Mouse (Mus musculus) adrenal gland, postnatal 25 days (tissue): ENCODE results near the gene Kdm4d. TPM values are rescaled to one million over a fixed set of nuclear protein-coding genes. Genes with fewer than 3 reads are reported as not detected.
"Not testable (repeated sequence)": the region's sequence is repeated elsewhere in the genome, so short reads cannot be mapped to it uniquely, and the experiment has no call there.

Experiments
- DNase-seq: peaks from one replicate; pipeline ENCODE4 v3.0.0; 2021; ENCODE audit warnings: mixed read lengths
- total RNA-seq: library from RNA; stranded (reverse); gene quantifications from 2 replicates; pipeline ENCODE4 v1.2.3, GENCODE M21; 2021

Kdm4d gene
- total RNA-seq, 1 experiment from 2014 or later = 0.73 TPM

DNA sequence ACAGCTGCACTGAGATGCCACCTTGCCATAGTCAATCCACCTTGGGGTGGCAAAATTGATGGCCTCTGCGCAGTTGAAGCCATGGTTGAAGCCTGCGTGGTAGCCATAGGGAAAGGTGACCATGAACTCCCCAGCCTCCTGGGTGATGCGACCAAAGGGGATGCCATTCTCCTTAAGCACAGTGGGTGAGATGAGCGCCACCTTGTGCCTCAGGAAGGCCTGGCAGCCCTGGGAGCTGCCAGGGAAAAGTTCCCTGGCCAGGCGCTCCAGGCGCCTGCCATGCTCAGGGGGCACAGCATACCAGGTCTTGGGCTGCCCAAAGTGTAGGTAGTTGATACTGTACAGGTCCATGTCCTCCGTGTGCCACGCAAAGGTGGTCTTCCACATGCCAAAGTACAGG, 49.2 kb downstream of the Kdm4d start:
- not testable (repeated sequence) for DNase-seq

DNA sequence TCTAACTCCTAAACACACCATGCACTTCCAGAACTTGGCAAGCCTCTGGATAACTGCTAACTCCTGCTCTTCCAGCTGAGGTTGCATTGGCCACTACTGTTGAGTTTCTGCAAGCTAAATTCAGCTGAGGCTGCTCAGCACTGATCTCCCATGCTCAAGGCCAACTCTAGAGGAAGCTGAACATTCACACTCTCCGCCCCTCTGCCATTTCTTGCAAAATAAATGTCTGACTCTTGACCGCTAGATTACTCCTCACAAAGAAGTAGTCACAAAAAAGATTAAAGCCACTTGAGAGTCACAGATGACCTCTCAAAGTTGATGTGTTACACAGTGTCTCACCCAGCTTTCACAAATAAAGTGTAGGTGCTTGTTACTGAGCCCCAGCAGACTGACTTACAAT, 53.2 kb downstream of the Kdm4d start:
- not testable (repeated sequence) for DNase-seq

DNA sequence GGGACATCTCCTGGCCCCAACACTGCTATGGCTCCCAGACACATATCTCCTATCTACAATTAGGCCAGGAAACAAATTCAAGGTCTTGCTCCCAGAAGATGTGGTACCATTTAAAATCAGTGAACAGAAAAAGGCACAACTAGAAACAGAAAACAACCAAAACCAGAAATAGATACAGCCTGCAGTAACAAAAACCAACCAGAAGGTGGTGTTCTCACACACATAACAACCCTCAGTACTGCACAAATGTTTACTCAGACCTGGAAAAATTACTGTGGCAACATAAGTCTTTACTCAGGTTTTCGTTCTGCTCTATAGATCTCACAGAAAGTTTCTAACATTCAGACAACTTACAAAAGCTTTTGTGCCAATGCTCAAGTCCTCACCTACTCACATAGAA, 59.9 kb downstream of the Kdm4d start:
- no peak for DNase-seq

DNA sequence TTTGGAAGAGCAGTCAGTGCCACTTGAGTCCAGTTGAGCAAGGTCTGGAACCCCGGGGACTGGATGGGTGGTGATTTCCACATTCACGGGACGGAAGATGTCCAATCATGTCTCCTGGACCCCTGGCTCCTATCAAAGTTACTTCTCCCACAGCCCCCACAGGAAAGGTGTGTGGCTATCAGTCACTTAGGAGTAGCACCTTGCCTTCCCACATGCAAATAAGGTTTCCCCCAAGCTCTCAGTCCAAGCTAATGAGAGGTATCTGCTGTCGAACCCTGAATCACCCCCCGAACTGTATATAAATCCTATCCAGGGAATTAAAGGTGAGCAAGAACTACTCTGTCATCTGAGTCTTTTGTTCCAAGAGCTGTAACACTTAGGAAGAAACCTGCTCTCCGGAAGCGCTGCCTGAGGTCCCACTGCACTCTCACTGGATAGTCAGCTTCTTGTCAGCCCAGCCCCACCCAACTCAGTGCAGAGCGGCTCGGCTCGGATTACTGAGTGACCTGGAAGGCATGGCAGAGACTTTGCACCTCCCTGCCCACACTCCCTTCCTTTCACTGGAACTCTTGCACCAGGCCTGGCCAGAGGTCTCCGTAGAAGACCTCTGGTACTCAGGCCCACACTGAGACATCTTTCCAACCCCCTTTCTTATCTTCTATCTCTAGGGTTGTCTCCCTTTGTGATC, 66.9 kb downstream of the Kdm4d start:
- no peak for DNase-seq

Other genes with a start within 250 kb of the Kdm4d start
- gene Sesn3, start 225.4 kb downstream of the Kdm4d start, total RNA-seq = 43.2 and 75.5 TPM in 2 replicates
- 13.3 and 14.0 TPM in 2 replicates for gene Endod1, start 119.0 kb downstream of the Kdm4d start, total RNA-seq
- 130 and 135 TPM in 2 replicates for gene Cwc15, start 135 bp upstream of the Kdm4d start, total RNA-seq
- gene Amotl1, start 144.6 kb upstream of the Kdm4d start, total RNA-seq = 28.5 and 36.1 TPM in 2 replicates
- gene Piwil4, start 240.3 kb upstream of the Kdm4d start, total RNA-seq = 0.12 TPM in 1 of 2 replicates, not detected in the other